Mouse (Mus musculus): Measurements from ENCODE around the gene Tnfsf15.

GRCm38 (mm10) chr4:63717922-63718643 lies 26.8 kb downstream of the Tnfsf15 start:
- TF ChIP-seq CTCF (IDR thresholded peaks at IDR 0.05; ENCODE audit: low read depth) (no peak), EP300 (IDR thresholded peaks at IDR 0.05; ENCODE audit: low read depth) (no peak)
